Mouse (Mus musculus): ENCODE results near the gene Mia2.

DNA sequence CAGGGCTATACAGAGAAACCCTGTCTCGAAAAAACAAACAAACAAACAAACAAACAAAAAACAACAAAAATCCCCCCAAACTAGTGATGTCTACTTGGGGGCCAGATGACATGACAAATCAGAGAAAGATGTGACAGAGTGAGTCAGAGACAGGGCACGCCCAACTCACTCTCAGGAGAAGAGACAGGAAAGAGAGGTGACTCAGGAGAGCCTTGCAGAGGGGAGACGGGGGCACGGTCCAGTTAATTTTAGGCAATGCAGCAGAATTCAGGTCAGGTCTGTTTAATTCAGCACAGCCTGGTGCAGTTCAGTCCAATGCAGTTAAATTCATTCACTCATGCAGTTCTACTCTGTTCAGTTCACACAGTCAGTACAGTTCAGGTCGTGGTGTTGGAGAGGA lies 9.4 kb upstream of the Mia2 start:
- TF ChIP-seq CTCF (IDR thresholded peaks at IDR 0.05; ENCODE audit: low read depth, low read length) (no peak), POLR2A (IDR thresholded peaks at IDR 0.05; ENCODE audit: insufficient read depth, low read length) (no peak), EP300 (IDR thresholded peaks at IDR 0.05; ENCODE audit: insufficient read depth, low read depth, low read length) (no peak)

Data from ES-Bruce4 (cell line).